Mouse (Mus musculus) cerebellum, adult 2 months (tissue): ENCODE data around the gene Tunar. TPM values are rescaled to one million over a fixed set of nuclear protein-coding genes. Genes with fewer than 3 reads are reported as not detected.

ENCODE experiments used
- DNase-seq, 2 experiments: peaks; one replicate each; pipeline ENCODE4 v3.0.0; 2021
- H3K27ac ChIP-seq: fragments of 200-500 bp; 2 replicates; pipeline ENCODE4 v1.5.1; 2012; ENCODE audit warnings: low read length, control low read depth, inconsistent platforms; ENCODE audit not compliant: insufficient read depth
- H3K27me3 ChIP-seq: fragments of 200-500 bp; 2 replicates; pipeline ENCODE4 v1.6.1; 2012; ENCODE audit warnings: inconsistent platforms, mild to moderate bottlenecking, low read length, moderate library complexity; ENCODE audit not compliant: control insufficient read depth, insufficient read depth
- H3K4me1 ChIP-seq: fragments of 200-500 bp; 2 replicates; pipeline ENCODE4 v1.6.1; 2011; ENCODE audit warnings: low read length; ENCODE audit not compliant: control insufficient read depth, insufficient read depth
- H3K4me3 ChIP-seq: fragments of 200-500 bp; replicated peaks from 2 replicates; pipeline ENCODE3; 2011; ENCODE audit warnings: mild to moderate bottlenecking, low read depth, low read length, control low read depth; ENCODE audit not compliant: insufficient read depth
- CTCF ChIP-seq: fragments of 200-500 bp; IDR thresholded peaks from 2 replicates; pipeline ENCODE4 v1.5.1; 2011; ENCODE audit warnings: low read depth, mild to moderate bottlenecking, control low read depth, low read length, moderate library complexity, borderline replicate concordance; ENCODE audit not compliant: insufficient read depth
- POLR2A ChIP-seq: fragments of 200-500 bp; IDR thresholded peaks from 2 replicates; pipeline ENCODE4 v1.6.1; 2011; ENCODE audit warnings: low read length, control low read depth, borderline replicate concordance; ENCODE audit not compliant: insufficient read depth
- WGBS: fragments of 180-500 bp; shearing (Covaris S2); methylation state at CpG from one replicate; pipeline ENCODE4 v1.1.7; 2018; 5-methylcytosine and 5-hydroxymethylcytosine counted together
- polyA plus RNA-seq: library from polyadenylated mRNA; depleted of rRNA; stranded (reverse); fragments of >200 nt; gene quantifications from 2 replicates; pipeline ENCODE4 v1.2.3, GENCODE M21; 2012

Tunar gene
- polyA plus RNA-seq, 1 experiment, result 29.6 TPM

- WGBS, result 2% methylated on average over 31 of the region's 31 CpGs
Measured at GRCm38 (mm10) chr12:105337290-105338005, 3.8 kb downstream of the Tunar start.

GRCm38 (mm10) chr12:105338256-105338977 lies 4.7 kb downstream of the Tunar start:
- Histone ChIP-seq H3K27me3 (no peaks in the 10 kb centered on the region), H3K4me1 (peaks cover 39% of the 10 kb centered on the region), H3K27ac (peak overlapping the region; percentile 90; the same call in 1 of the 2 replicates), H3K4me3 (peak overlapping the region; percentile 94)
- peak; percentile 84 to 88 for DNase-seq
- TF ChIP-seq POLR2A (0 out of 2 replicates have a peak, but pooled peaks have one; percentile 25), CTCF (no peak)
- WGBS, result 16% methylated on average over 11 of the region's 11 CpGs

More at GRCm38 (mm10) chr12:105337290-105338005, 3.8 kb downstream of the Tunar start:
- no peaks in the 10 kb centered on the region for H3K27me3 ChIP-seq
- DNase-seq, result peak in 1 of 2 experiments; percentile 60
- peak overlapping the region; percentile 94 for H3K4me3 ChIP-seq
- peak overlapping the region; percentile 90 for H3K27ac ChIP-seq
- H3K4me1 ChIP-seq, result peaks cover 32% of the 10 kb centered on the region
- TF ChIP-seq CTCF (no peak), POLR2A (no peak)

- Histone ChIP-seq H3K4me1 (peaks cover 50% of the 10 kb centered on the region), H3K27ac (no peak overlapping the region), H3K27me3 (no peaks in the 10 kb centered on the region), H3K4me3 (no peak overlapping the region)
- WGBS, result 69% methylated on average over 9 of the region's 9 CpGs
- TF ChIP-seq CTCF, result no peak
- TF ChIP-seq POLR2A, result no peak
- DNase-seq, result peak in 1 of 2 experiments; percentile 34
Measured at GRCm38 (mm10) chr12:105341523-105341922, 7.9 kb downstream of the Tunar start.

GRCm38 (mm10) chr12:105344460-105344859 lies 10.8 kb downstream of the Tunar start:
- TF ChIP-seq POLR2A (no peak), CTCF (no peak)
- DNase-seq, result no peak

GRCm38 (mm10) chr12:105346861-105347260 lies 13.2 kb downstream of the Tunar start:
- TF ChIP-seq POLR2A, result no peak
- no peak for TF ChIP-seq CTCF
- peaks cover 42% of the 10 kb centered on the region for H3K4me1 ChIP-seq
- WGBS, result 27% methylated on average over 4 of the region's 4 CpGs

More at GRCm38 (mm10) chr12:105344460-105344859, 10.8 kb downstream of the Tunar start:
- Histone ChIP-seq H3K4me3 (no peak overlapping the region), H3K4me1 (peaks cover 58% of the 10 kb centered on the region), H3K27ac (no peak overlapping the region), H3K27me3 (no peaks in the 10 kb centered on the region)
- 40% methylated on average over 7 of the region's 7 CpGs for WGBS

GRCm38 (mm10) chr12:105347261-105347660 lies 13.6 kb downstream of the Tunar start:
- Histone ChIP-seq H3K4me3 (peak overlapping the region; percentile 34), H3K27me3 (no peaks in the 10 kb centered on the region), H3K27ac (peak overlapping the region; percentile 18), H3K4me1 (peaks cover 41% of the 10 kb centered on the region)
- TF ChIP-seq CTCF (no peak), POLR2A (no peak)
- WGBS, result 5% methylated on average over 13 of the region's 13 CpGs
- peak; percentile 91 to 93 for DNase-seq

More at GRCm38 (mm10) chr12:105346861-105347260, 13.2 kb downstream of the Tunar start:
- no peak for DNase-seq
- H3K4me3 ChIP-seq, result peak overlapping the region; percentile 8
- H3K27me3 ChIP-seq, result no peaks in the 10 kb centered on the region
- H3K27ac ChIP-seq, result peak overlapping the region; percentile 18

GRCm38 (mm10) chr12:105354266-105354665 lies 20.6 kb downstream of the Tunar start:
- no peaks in the 10 kb centered on the region for H3K27me3 ChIP-seq
- H3K4me3 ChIP-seq, result no peak overlapping the region
- TF ChIP-seq CTCF (no peak), POLR2A (no peak)
- WGBS, result 11% methylated on average over 9 of the region's 9 CpGs
- H3K27ac ChIP-seq, result no peak overlapping the region
- peaks cover 50% of the 10 kb centered on the region for H3K4me1 ChIP-seq
- peak; percentile 77 for DNase-seq
